In the genomic region with DNA sequence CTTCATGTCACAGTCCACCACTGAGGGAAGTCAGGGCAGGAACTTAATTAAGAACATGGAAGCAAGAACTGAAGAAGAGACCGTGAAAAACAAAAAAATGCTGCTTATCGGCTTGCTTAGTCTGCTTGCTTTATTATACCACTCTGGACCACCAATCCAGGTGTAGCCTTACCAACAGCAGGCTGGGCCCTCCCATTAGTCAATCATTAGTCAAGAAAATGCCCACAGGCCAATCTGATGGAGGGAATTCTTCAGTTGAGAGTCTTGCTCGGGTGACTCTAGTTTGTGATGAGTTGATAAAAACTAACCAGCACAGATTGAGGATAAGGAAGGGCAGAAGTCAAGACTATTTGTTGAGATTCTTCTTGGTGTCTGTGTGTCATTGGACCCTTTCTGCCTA, we compare ENCODE assay signal across 21 mouse cellular contexts. TPM values are rescaled to one million over a fixed set of nuclear protein-coding genes. Genes with fewer than 3 reads are reported as not detected.
A peak's percentile ranks its signal among the peaks of the same experiment; 100 is the strongest.
DNase-seq lines count a peak whose midpoint lies in the region; ATAC-seq lines count a peak whose summit lies in the region.
"Had no signal": no experiment of that assay in that cellular context is flagged by ENCODE, and none has a peak within 500 bp of the region (broad histone marks: within the 10 kb centered on the region; RNA-seq: fewer than 3 reads in every experiment).

No protein-coding gene starts in this region.

- H3K27me3 ChIP-seq in kidney, embryonic 16.5 days (ENCODE audit: insufficient read depth, low read length) = no peaks in the 10 kb centered on the region
- H3K27me3 ChIP-seq: heart, embryonic 15.5 days; hindbrain, embryonic 15.5 days had no signal

- no peak overlapping the region for H3K4me3 ChIP-seq in kidney, embryonic 16.5 days (ENCODE audit: low read length)
- H3K4me3 ChIP-seq: embryonic facial prominence, embryonic 10.5 days; erythroblast, embryonic 14.5 days; forebrain, embryonic 10.5 days; heart, embryonic 10.5 days; heart, embryonic 15.5 days; hindbrain, embryonic 15.5 days had no signal

- H3K4me2 ChIP-seq in kidney, embryonic 16.5 days (replicated peaks; ENCODE audit: low read depth, low read length) = no peak overlapping the region
- H3K4me2 ChIP-seq: heart, embryonic 15.5 days; hindbrain, embryonic 15.5 days had no signal

- WGBS in kidney, embryonic 16.5 days = 64% methylated on average over 3 of the region's 3 CpGs

- peak; percentile 46 for DNase-seq in kidney, adult 11 months
- no peak for DNase-seq in kidney, adult 18-20 months
- peak; percentile 46 to 50 for DNase-seq in kidney, adult 8-10 months
- peak; percentile 36 to 49 for DNase-seq in kidney, postnatal 36 days
- no peak for DNase-seq in cerebellum, adult 11 months
- DNase-seq in cerebellum, postnatal 14 days = no peak
- DNase-seq: adrenal gland, postnatal 14 days; cerebellum, adult 18-20 months; cerebellum, adult 9-11 months; gastrocnemius, postnatal 36 days; heart, adult 18-20 months; heart, postnatal 14 days had no signal

- H3K36me3 ChIP-seq in kidney, embryonic 16.5 days (ENCODE audit: insufficient read depth, low read length) = no peaks in the 10 kb centered on the region
- H3K36me3 ChIP-seq: embryonic facial prominence, embryonic 10.5 days; forebrain, embryonic 10.5 days; hindbrain, embryonic 15.5 days had no signal

- H3K4me1 ChIP-seq in kidney, embryonic 16.5 days (ENCODE audit: insufficient read depth, low read length) = no peaks in the 10 kb centered on the region
- H3K4me1 ChIP-seq: embryonic facial prominence, embryonic 10.5 days; forebrain, embryonic 10.5 days; heart, embryonic 10.5 days; hindbrain, embryonic 15.5 days had no signal

- H3K27ac ChIP-seq in kidney, embryonic 16.5 days (ENCODE audit: low read length) = no peak overlapping the region
- H3K27ac ChIP-seq: embryonic facial prominence, embryonic 10.5 days; forebrain, embryonic 10.5 days; heart, embryonic 10.5 days; heart, embryonic 15.5 days; hindbrain, embryonic 15.5 days had no signal

- ATAC-seq in kidney, embryonic 16.5 days (ENCODE audit: low FRiP score, low TSS enrichment) = peak; percentile 91
- ATAC-seq in monocyte, adult 5-6 weeks (replicated peaks; ENCODE audit: insufficient number of reproducible peaks, low FRiP score, low TSS enrichment, poor library complexity, severe bottlenecking) = no peak
- ATAC-seq: forebrain, embryonic 14.5 days had no signal

- H3K9me3 ChIP-seq in kidney, embryonic 16.5 days (ENCODE audit: low read length) = no peaks in the 10 kb centered on the region
- H3K9me3 ChIP-seq: embryonic facial prominence, embryonic 10.5 days; forebrain, embryonic 10.5 days; heart, embryonic 10.5 days; heart, embryonic 15.5 days; hindbrain, embryonic 15.5 days had no signal

- H3K9ac ChIP-seq in kidney, embryonic 16.5 days (replicated peaks; ENCODE audit: low read length) = no peak overlapping the region
- H3K9ac ChIP-seq: heart, embryonic 15.5 days; hindbrain, embryonic 15.5 days had no signal

RNA-seq across cellular contexts. Expression of gene Bbs10, which starts 40.2 kb away (rescaled TPM):
- polyA plus RNA-seq in kidney, embryonic 16.5 days (2015; fragmentation: Nextera tagmentation; extraction: Ambion mirVana) = 7.4 and 8.1 TPM in 2 replicates
- 1.5 to 3.3 TPM (median 2.3 TPM) in 3 replicates for total RNA-seq in monocyte, adult 5-6 weeks (2017)
- polyA plus RNA-seq: erythroblast, embryonic 14.5 days had no signal

Comparison
In these comparisons a context has a peak if more than half of its experiments do, and no peak if none do; other contexts are left out.
1. DNase-seq: peak in kidney, adult 11 months (single experiment), kidney, adult 8-10 months (2 of 2) and kidney, postnatal 36 days (2 of 2); none in kidney, adult 18-20 months (single experiment), cerebellum, adult 11 months (single experiment) and cerebellum, postnatal 14 days (0 of 2).